ENCODE assay signal across 9 mouse cellular contexts in the genomic region with DNA sequence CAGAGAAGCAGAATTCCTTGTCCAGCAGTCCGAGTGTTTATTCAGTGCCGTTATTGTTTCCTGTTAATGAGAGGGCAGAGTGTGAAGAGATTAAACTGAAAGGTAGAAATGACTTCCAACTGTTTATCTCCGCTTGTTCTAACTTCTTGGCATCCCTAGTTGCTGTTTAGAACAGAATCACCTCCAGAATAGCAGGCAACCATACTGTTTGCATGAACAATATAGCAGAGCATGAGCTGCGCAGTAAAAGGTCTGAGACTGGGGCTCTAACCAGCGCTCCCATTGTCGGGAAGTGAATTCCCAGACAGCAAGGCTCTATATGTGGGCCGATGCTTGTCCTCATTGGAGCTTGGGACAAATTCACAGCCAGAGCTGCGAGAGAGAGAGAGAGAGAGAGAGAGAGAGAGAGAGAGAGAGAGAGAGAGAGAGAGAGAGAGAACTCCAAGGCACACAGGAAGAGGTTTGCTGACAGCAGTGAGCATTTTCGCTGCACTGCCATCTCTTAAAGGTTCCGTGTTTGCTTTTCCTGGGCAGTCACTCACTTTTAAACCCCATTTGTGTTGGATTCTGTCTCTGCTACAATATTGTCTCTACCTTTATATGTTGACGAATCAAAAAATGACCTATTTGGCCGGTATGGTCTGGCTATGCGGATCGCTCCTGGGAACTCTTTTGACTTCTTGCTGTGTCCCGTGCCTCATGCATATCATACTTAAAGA. TPM values are rescaled to one million over a fixed set of nuclear protein-coding genes. Genes with fewer than 3 reads are reported as not detected.
DNase-seq lines count a peak whose midpoint lies in the region; ATAC-seq and TF ChIP-seq lines count a peak whose summit lies in the region.
"Had no signal": no experiment of that assay in that cellular context is flagged by ENCODE, and none has a peak within 500 bp of the region (broad histone marks: within the 10 kb centered on the region; RNA-seq: fewer than 3 reads in every experiment).

No protein-coding gene starts in this region.

- 0 out of 2 replicates have a peak overlapping the region, but pooled peaks have one; percentile 8 for H3K9ac ChIP-seq in lung, embryonic 15.5 days
- no peak overlapping the region for H3K9ac ChIP-seq in embryonic facial prominence, embryonic 15.5 days
- 0 out of 2 replicates have a peak overlapping the region, but pooled peaks have one; percentile 11 for H3K9ac ChIP-seq in intestine, postnatal 0 days (ENCODE audit: low read depth, low read length)
- no peak overlapping the region for H3K9ac ChIP-seq in stomach, embryonic 14.5 days (replicated peaks; ENCODE audit: low read depth, low read length)
- H3K9ac ChIP-seq: midbrain, embryonic 12.5 days had no signal

- H3K4me3 ChIP-seq in lung, embryonic 15.5 days, result peak overlapping the region; percentile 13
- H3K4me3 ChIP-seq in embryonic facial prominence, embryonic 15.5 days (replicated peaks), result no peak overlapping the region
- H3K4me3 ChIP-seq in intestine, postnatal 0 days (ENCODE audit: low read depth, low read length), result peak overlapping the region; percentile 25
- no peak overlapping the region for H3K4me3 ChIP-seq in stomach, embryonic 14.5 days (ENCODE audit: low read depth, low read length)
- H3K4me3 ChIP-seq: midbrain, embryonic 12.5 days had no signal

- no peak overlapping the region for H3K27ac ChIP-seq in lung, embryonic 15.5 days
- no peak overlapping the region for H3K27ac ChIP-seq in embryonic facial prominence, embryonic 15.5 days (replicated peaks)
- H3K27ac ChIP-seq in intestine, postnatal 0 days (ENCODE audit: low read depth, low read length), result no peak overlapping the region
- H3K27ac ChIP-seq in stomach, embryonic 14.5 days (ENCODE audit: low read length), result no peak overlapping the region
- H3K27ac ChIP-seq: midbrain, embryonic 12.5 days had no signal

- TF ChIP-seq CTCF in intestine, postnatal 0 days (IDR thresholded peaks at IDR 0.05; ENCODE audit: low read depth), result no peak

- peak overlapping the region; percentile 46 for H3K4me2 ChIP-seq in lung, embryonic 15.5 days
- H3K4me2 ChIP-seq in embryonic facial prominence, embryonic 15.5 days (replicated peaks), result 0 out of 2 replicates have a peak overlapping the region, but pooled peaks have one; percentile 8
- H3K4me2 ChIP-seq in intestine, postnatal 0 days (replicated peaks; ENCODE audit: low read depth), result peak overlapping the region; percentile 51
- H3K4me2 ChIP-seq in stomach, embryonic 14.5 days (replicated peaks; ENCODE audit: low read depth, low read length), result peak overlapping the region; percentile 1; the same call in 1 of the 2 replicates
- H3K4me2 ChIP-seq: midbrain, embryonic 12.5 days had no signal

- H3K27me3 ChIP-seq in lung, embryonic 15.5 days, result peaks cover 23% of the 10 kb centered on the region
- no peaks in the 10 kb centered on the region for H3K27me3 ChIP-seq in embryonic facial prominence, embryonic 15.5 days
- H3K27me3 ChIP-seq in intestine, postnatal 0 days (replicated peaks; ENCODE audit: control insufficient read depth, insufficient read depth, low read length), result 0 out of 2 replicates have a peak, but pooled peaks cover 3% of the 10 kb centered on the region
- no peaks in the 10 kb centered on the region for H3K27me3 ChIP-seq in stomach, embryonic 14.5 days (ENCODE audit: control insufficient read depth, insufficient read depth, low read length)
- H3K27me3 ChIP-seq: midbrain, embryonic 12.5 days had no signal

- 32% methylated on average over 15 of the region's 15 CpGs for WGBS in lung, embryonic 15.5 days
- WGBS in embryonic facial prominence, embryonic 15.5 days, result 69% methylated on average over 15 of the region's 15 CpGs
- WGBS in intestine, postnatal 0 days, result 50% methylated on average over 15 of the region's 15 CpGs
- 52% methylated on average over 15 of the region's 15 CpGs for WGBS in stomach, embryonic 14.5 days

- DNase-seq in lung, postnatal 36 days, result no peak
- no peak for DNase-seq in left cerebral cortex, postnatal 10 days (ENCODE audit: extremely low spot score in 1 of 2, low spot score in 2 of 2)
- DNase-seq in left cerebral cortex, postnatal 4 days, result no peak
- DNase-seq in urinary bladder, adult 18-20 months (ENCODE audit: low spot score in 2 of 2), result no peak

- no peaks in the 10 kb centered on the region for H3K9me3 ChIP-seq in lung, embryonic 15.5 days
- no peaks in the 10 kb centered on the region for H3K9me3 ChIP-seq in embryonic facial prominence, embryonic 15.5 days (replicated peaks)
- no peaks in the 10 kb centered on the region for H3K9me3 ChIP-seq in intestine, postnatal 0 days (ENCODE audit: control insufficient read depth)
- no peaks in the 10 kb centered on the region for H3K9me3 ChIP-seq in stomach, embryonic 14.5 days (ENCODE audit: control insufficient read depth, low read depth, low read length)
- H3K9me3 ChIP-seq: midbrain, embryonic 12.5 days had no signal

- intact Hi-C loops in left cerebral cortex, postnatal 10 days (cut with DNase I), result no loop called here
- intact Hi-C loops in left cerebral cortex, postnatal 4 days (cut with DNase I), result no loop called here

- H3K4me1 ChIP-seq in lung, embryonic 15.5 days, result peaks cover 17% of the 10 kb centered on the region; the same call in 1 of the 2 replicates
- H3K4me1 ChIP-seq in embryonic facial prominence, embryonic 15.5 days, result no peaks in the 10 kb centered on the region
- no peaks in the 10 kb centered on the region for H3K4me1 ChIP-seq in intestine, postnatal 0 days (replicated peaks; ENCODE audit: control insufficient read depth, insufficient read depth, low read length)
- H3K4me1 ChIP-seq in stomach, embryonic 14.5 days (ENCODE audit: control insufficient read depth, insufficient read depth, low read length), result 0 out of 2 replicates have a peak, but pooled peaks cover 3% of the 10 kb centered on the region

- no peak for ATAC-seq in lung, embryonic 15.5 days (ENCODE audit: borderline replicate concordance, extremely low read depth, low FRiP score, low TSS enrichment)
- no peak for ATAC-seq in embryonic facial prominence, embryonic 15.5 days (ENCODE audit: insufficient number of reproducible peaks, low FRiP score, low TSS enrichment, low read depth)
- no peak for ATAC-seq in intestine, postnatal 0 days
- no peak for ATAC-seq in stomach, embryonic 14.5 days (ENCODE audit: insufficient number of reproducible peaks, insufficient read depth, low FRiP score, low read depth)

- H3K36me3 ChIP-seq in lung, embryonic 15.5 days, result no peaks in the 10 kb centered on the region
- no peaks in the 10 kb centered on the region for H3K36me3 ChIP-seq in embryonic facial prominence, embryonic 15.5 days
- H3K36me3 ChIP-seq in intestine, postnatal 0 days (ENCODE audit: control insufficient read depth, insufficient read depth), result no peaks in the 10 kb centered on the region
- H3K36me3 ChIP-seq in stomach, embryonic 14.5 days (ENCODE audit: control insufficient read depth, insufficient read depth, low read length), result no peaks in the 10 kb centered on the region
- H3K36me3 ChIP-seq: midbrain, embryonic 12.5 days had no signal

RNA-seq across cellular contexts. Expression of a gene that starts 3.5 kb away (rescaled TPM):
- polyA plus RNA-seq in lung, embryonic 15.5 days (2015; fragmentation: Nextera tagmentation; extraction: Ambion mirVana), result 0.19 and 0.22 TPM in 2 replicates
- 0.09 and 0.12 TPM in 2 replicates for polyA plus RNA-seq in embryonic facial prominence, embryonic 15.5 days (2015; fragmentation: Nextera tagmentation; extraction: Ambion mirVana)
- 0.17 and 0.24 TPM in 2 replicates for polyA plus RNA-seq in intestine, postnatal 0 days (2015; fragmentation: Nextera tagmentation; extraction: Ambion mirVana)
- 0.07 TPM in 1 of 2 replicates, not detected in the other for polyA plus RNA-seq in stomach, embryonic 14.5 days (2014; fragmentation: Nextera tagmentation; extraction: Ambion mirVana)
- total RNA-seq in left cerebral cortex, postnatal 10 days (2021), result 1 to 10 TPM; 1.0 to 1.5 TPM
- total RNA-seq in left cerebral cortex, postnatal 4 days (2021), result 1 to 10 TPM; 1.2 to 1.4 TPM
- polyA plus RNA-seq: midbrain, embryonic 12.5 days had no signal

RNA-seq across cellular contexts. Expression of a gene that starts 32.9 kb away (rescaled TPM):
- polyA plus RNA-seq in lung, embryonic 15.5 days (2015; fragmentation: Nextera tagmentation; extraction: Ambion mirVana), result 5.1 and 6.8 TPM in 2 replicates
- 2.6 and 3.6 TPM in 2 replicates for polyA plus RNA-seq in embryonic facial prominence, embryonic 15.5 days (2015; fragmentation: Nextera tagmentation; extraction: Ambion mirVana)
- polyA plus RNA-seq in intestine, postnatal 0 days (2015; fragmentation: Nextera tagmentation; extraction: Ambion mirVana), result 11.4 and 12.6 TPM in 2 replicates
- polyA plus RNA-seq in stomach, embryonic 14.5 days (2014; fragmentation: Nextera tagmentation; extraction: Ambion mirVana), result 3.8 and 3.9 TPM in 2 replicates
- total RNA-seq in left cerebral cortex, postnatal 10 days (2021), result 1 to 10 TPM; 3.4 to 3.8 TPM
- total RNA-seq in left cerebral cortex, postnatal 4 days (2021), result 1 to 10 TPM; 2.5 to 2.8 TPM

Comparison
In these comparisons a context has a peak if more than half of its experiments do, and no peak if none do; other contexts are left out.
1. H3K4me2 ChIP-seq: peak in every context shown above with its lines; median percentile 51 in intestine, postnatal 0 days; 46 in lung, embryonic 15.5 days; 8 in embryonic facial prominence, embryonic 15.5 days; 1 in stomach, embryonic 14.5 days.
2. H3K4me3 ChIP-seq: peak in lung, embryonic 15.5 days (single experiment) and intestine, postnatal 0 days (single experiment); none in embryonic facial prominence, embryonic 15.5 days (single experiment) and stomach, embryonic 14.5 days (single experiment).
3. H3K9ac ChIP-seq: peak in lung, embryonic 15.5 days (single experiment) and intestine, postnatal 0 days (single experiment); none in embryonic facial prominence, embryonic 15.5 days (single experiment) and stomach, embryonic 14.5 days (single experiment).